Mouse (Mus musculus) liver, adult 2 months (tissue): ENCODE data around the gene Dmrtc1b. TPM values are rescaled to one million over a fixed set of nuclear protein-coding genes. Genes with fewer than 3 reads are reported as not detected.
A peak's percentile ranks its signal among the peaks of the same experiment; 100 is the strongest.
"Not testable (repeated sequence)": the region's sequence is repeated elsewhere in the genome, so short reads cannot be mapped to it uniquely, and the experiment has no call there.

Experiments
- DNase-seq: peaks from one replicate; pipeline ENCODE4 v3.0.0-alpha.2; 2011; ENCODE audit warnings: low read depth, low spot score; ENCODE audit errors: extremely low read depth
- H3K27ac ChIP-seq: fragments of 200-500 bp; replicated peaks from 2 replicates; pipeline ENCODE4 v1.5.1; 2012; ENCODE audit warnings: low read depth, mild to moderate bottlenecking, control low read depth, inconsistent platforms, low read length; ENCODE audit not compliant: insufficient read depth
- H3K27me3 ChIP-seq: fragments of 200-500 bp; 2 replicates; pipeline ENCODE4 v1.6.1; 2012; ENCODE audit warnings: mild to moderate bottlenecking, moderate library complexity, low read length, inconsistent platforms; ENCODE audit not compliant: control insufficient read depth, insufficient read depth
- H3K36me3 ChIP-seq: fragments of 200-500 bp; 2 replicates; pipeline ENCODE4 v1.6.1; 2012; ENCODE audit warnings: low read length, inconsistent platforms; ENCODE audit not compliant: control insufficient read depth, insufficient read depth
- H3K4me1 ChIP-seq: fragments of 200-500 bp; 2 replicates; pipeline ENCODE4 v1.6.1; 2011; ENCODE audit warnings: low read length; ENCODE audit not compliant: control insufficient read depth, insufficient read depth
- H3K4me3 ChIP-seq: fragments of 200-500 bp; 2 replicates; pipeline ENCODE4 v1.5.1; 2011; ENCODE audit warnings: low read depth, mild to moderate bottlenecking, control low read depth, low read length, moderate library complexity; ENCODE audit not compliant: insufficient read depth
- H3K79me2 ChIP-seq: fragments of 200-500 bp; 2 replicates; pipeline ENCODE4 v1.6.1; 2012; ENCODE audit warnings: inconsistent platforms, mild to moderate bottlenecking, low read length, moderate library complexity; ENCODE audit not compliant: control insufficient read depth, insufficient read depth
- H3K9ac ChIP-seq: fragments of 200-500 bp; 2 replicates; pipeline ENCODE4 v1.6.1; 2012; ENCODE audit warnings: low read depth, mild to moderate bottlenecking, control low read depth, inconsistent platforms, low read length
- CTCF ChIP-seq: fragments of 200-500 bp; IDR thresholded peaks from 2 replicates; pipeline ENCODE4 v1.5.1; 2011; ENCODE audit warnings: low read depth, low read length, control low read depth
- POLR2A ChIP-seq: fragments of 200-500 bp; IDR thresholded peaks from 2 replicates; pipeline ENCODE4 v1.6.1; 2011; ENCODE audit warnings: low read length, control low read depth; ENCODE audit not compliant: insufficient read depth; ENCODE audit errors: extremely low read depth
- WGBS: fragments of 180-500 bp; shearing (Covaris S2); methylation state at CpG from one replicate; pipeline ENCODE4 v1.1.7; 2018; 5-methylcytosine and 5-hydroxymethylcytosine counted together
- polyA plus RNA-seq: library from polyadenylated mRNA; depleted of rRNA; stranded (reverse); fragments of >200 nt; gene quantifications from 2 replicates; pipeline ENCODE4 v1.2.3, GENCODE M21; 2012; rRNA removed
- total RNA-seq: library from RNA; depleted of rRNA; stranded (reverse); fragments of >200 nt; gene quantifications from 2 replicates; pipeline ENCODE4 v1.2.3, GENCODE M21; 2014; rRNA removed

Dmrtc1b gene
- total RNA-seq, result not detected in 2 replicates
- not detected in 2 replicates for polyA plus RNA-seq

GRCm38 (mm10) chrX:102707535-102707934 lies at the start of gene Dmrtc1b, which contains the start of gene Gm9112:
Dmrtc1b (plus strand) TSS chrX:102707865.
Gm9112 (minus strand) TSS chrX:102707635.
- H3K27ac ChIP-seq, H3K4me3 ChIP-seq, H3K36me3 ChIP-seq, H3K79me2 ChIP-seq, H3K4me1 ChIP-seq, DNase-seq, H3K9ac ChIP-seq, H3K27me3 ChIP-seq: not testable (repeated sequence)
- WGBS, result 86% methylated on average over 7 of the region's 10 CpGs

GRCm38 (mm10) chrX:102660712-102661111 lies 47.0 kb upstream of the Dmrtc1b start:
- Histone ChIP-seq H3K9ac (no peak overlapping the region), H3K4me3 (no peak overlapping the region), H3K4me1 (no peaks in the 10 kb centered on the region), H3K79me2 (no peaks in the 10 kb centered on the region), H3K27ac (no peak overlapping the region), H3K27me3 (no peaks in the 10 kb centered on the region), H3K36me3 (no peaks in the 10 kb centered on the region)
- no peak for TF ChIP-seq CTCF
- no peak for TF ChIP-seq POLR2A
- DNase-seq, result peak; percentile 10
- WGBS, result 16% methylated on average over 3 of the region's 3 CpGs

DNA sequence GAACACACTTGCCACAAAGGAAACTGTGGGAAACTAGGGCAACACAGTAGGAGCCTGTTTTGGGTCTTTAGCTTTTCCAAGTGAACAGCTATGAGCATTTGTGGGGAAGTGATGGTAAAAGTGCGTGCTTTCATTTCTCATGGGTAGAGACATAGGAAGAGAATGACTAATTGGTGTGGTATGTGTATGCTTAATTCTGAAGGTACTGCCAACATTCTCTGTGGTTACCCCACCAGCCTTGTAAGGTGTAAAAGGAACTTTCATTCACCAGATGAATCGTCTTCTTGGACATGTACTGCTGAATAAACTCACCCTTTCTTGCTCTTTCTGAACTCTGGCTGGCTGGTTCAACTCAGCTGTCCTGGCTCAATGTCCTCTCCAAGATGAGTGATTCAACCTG lies 41.0 kb upstream of the Dmrtc1b start:
- TF ChIP-seq CTCF (no peak), POLR2A (no peak)
- DNase-seq, result no peak
- H3K27ac ChIP-seq, result no peak overlapping the region
- no peaks in the 10 kb centered on the region for H3K36me3 ChIP-seq
- no peak overlapping the region for H3K4me3 ChIP-seq
- H3K27me3 ChIP-seq, result no peaks in the 10 kb centered on the region
- WGBS, result 80% methylated on average over 2 of the region's 2 CpGs
- H3K9ac ChIP-seq, result no peak overlapping the region
- H3K4me1 ChIP-seq, result no peaks in the 10 kb centered on the region
- no peaks in the 10 kb centered on the region for H3K79me2 ChIP-seq

GRCm38 (mm10) chrX:102684706-102685105 lies 23.0 kb upstream of the Dmrtc1b start:
- not testable (repeated sequence) for H3K4me1 ChIP-seq, DNase-seq, H3K27me3 ChIP-seq, H3K79me2 ChIP-seq, H3K36me3 ChIP-seq, H3K4me3 ChIP-seq, H3K9ac ChIP-seq, H3K27ac ChIP-seq
- 51% methylated on average over 3 of the region's 3 CpGs for WGBS

DNA sequence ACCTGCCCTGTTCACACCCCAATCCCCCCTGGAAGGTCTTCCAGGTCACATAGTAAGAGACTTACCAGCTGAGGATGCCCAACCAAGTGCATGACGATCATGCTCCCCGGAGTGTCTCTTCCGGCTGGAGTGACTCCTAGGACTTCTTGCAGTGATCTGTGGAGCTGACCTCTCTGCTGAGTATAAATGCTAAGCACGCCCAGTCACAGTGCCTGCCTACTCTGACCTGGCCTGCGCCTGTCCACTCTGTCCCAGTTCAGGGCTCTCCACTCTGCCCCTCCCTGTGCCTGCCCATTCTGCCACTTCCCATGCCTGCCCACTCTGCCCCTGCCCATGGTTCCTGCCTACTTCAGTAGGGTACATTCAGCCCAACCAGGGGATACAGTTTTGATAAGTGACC lies 20.8 kb upstream of the Dmrtc1b start, which contains the start of gene Gm3880:
TSS of gene Gm3880 (minus strand) at position 101 of the 400 bp plus-strand sequence.
- H3K36me3 ChIP-seq, H3K27me3 ChIP-seq, DNase-seq, H3K4me1 ChIP-seq, H3K27ac ChIP-seq, H3K9ac ChIP-seq, H3K4me3 ChIP-seq, H3K79me2 ChIP-seq: not testable (repeated sequence)
- 87% methylated on average over 5 of the region's 5 CpGs for WGBS

DNA sequence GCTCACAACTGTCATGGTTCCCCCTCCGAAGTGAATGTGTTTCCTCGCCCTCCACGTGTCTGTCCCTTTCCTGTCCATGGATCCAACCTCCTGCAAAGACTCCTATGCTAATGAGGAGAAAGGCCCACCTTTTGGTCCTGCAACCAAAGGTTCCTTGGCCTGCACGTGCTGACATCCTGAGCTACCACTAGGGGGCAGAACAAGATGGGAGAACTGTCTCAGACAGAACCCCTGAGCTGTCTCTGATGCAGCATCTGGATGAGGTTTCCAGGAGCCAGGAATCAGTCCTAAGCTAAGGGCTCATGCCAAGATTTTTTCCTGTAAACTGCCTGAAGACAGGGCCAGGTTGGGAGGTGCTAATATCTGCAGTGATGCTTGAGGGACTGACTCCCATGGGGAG lies 18.4 kb upstream of the Dmrtc1b start:
- not testable (repeated sequence) for H3K9ac ChIP-seq, H3K4me3 ChIP-seq, H3K4me1 ChIP-seq, H3K36me3 ChIP-seq, H3K27ac ChIP-seq, H3K79me2 ChIP-seq, H3K27me3 ChIP-seq
- TF ChIP-seq CTCF, result peak; percentile 30; the same call in 1 of the 2 replicates
- 11% methylated on average over 4 of the region's 4 CpGs for WGBS
- DNase-seq, result peak; percentile 1

DNA sequence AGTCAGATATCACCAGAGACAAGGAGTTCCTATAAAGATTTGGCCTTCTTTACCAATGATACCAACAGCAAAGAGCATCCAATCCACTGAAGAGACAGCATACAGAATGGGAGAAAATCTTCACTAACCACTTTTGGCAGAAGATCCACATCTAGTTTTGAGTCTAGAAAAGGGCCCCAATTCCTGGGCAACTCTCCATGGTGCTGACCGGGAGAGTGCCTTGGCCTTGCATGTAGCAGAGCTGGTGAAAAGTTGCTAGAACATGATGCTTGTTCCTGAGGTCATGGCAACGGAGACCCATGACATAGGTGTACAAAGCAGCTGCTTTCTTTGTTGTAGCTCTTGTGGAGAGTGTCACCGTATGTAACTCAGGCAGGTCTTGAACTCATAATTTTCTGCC lies 7.0 kb upstream of the Dmrtc1b start:
- not testable (repeated sequence) for DNase-seq, H3K27me3 ChIP-seq, H3K27ac ChIP-seq, H3K79me2 ChIP-seq, H3K4me3 ChIP-seq, H3K4me1 ChIP-seq, H3K36me3 ChIP-seq, H3K9ac ChIP-seq
- WGBS, result 70% methylated on average over 3 of the region's 3 CpGs

- H3K79me2 ChIP-seq, H3K27ac ChIP-seq, H3K36me3 ChIP-seq, H3K4me1 ChIP-seq, H3K9ac ChIP-seq, DNase-seq, H3K27me3 ChIP-seq, H3K4me3 ChIP-seq: not testable (repeated sequence)
- 88% methylated on average over 6 of the region's 6 CpGs for WGBS
These were observed 16.6 kb downstream of the Dmrtc1b start for GRCm38 (mm10) chrX:102724226-102724625.
